Mouse (Mus musculus) kidney, postnatal 0 days (tissue): Measurements from ENCODE around the gene Mmadhc. TPM values are rescaled to one million over a fixed set of nuclear protein-coding genes. Genes with fewer than 3 reads are reported as not detected.

Experiments used
- ATAC-seq: fragments of 200-750 bp; cut with Nextera tagmentation; replicated peaks from 2 replicates; pipeline ENCODE4 v1.8.0; 2017; ENCODE audit warnings: low read depth, moderate number of reproducible peaks, moderate TSS enrichment, moderate library complexity; ENCODE audit not compliant: low FRiP score
- DNase-seq: peaks from one replicate; pipeline ENCODE4 v3.0.0-alpha.2; 2016; ENCODE audit warnings: low spot score
- H3K27ac ChIP-seq: fragments of 300-500 bp; sonication (generic); 2 replicates; pipeline ENCODE4 v1.5.1; 2014; ENCODE audit warnings: mild to moderate bottlenecking
- H3K27me3 ChIP-seq: fragments of 300-500 bp; sonication (generic); 2 replicates; pipeline ENCODE4 v1.6.1; 2014; ENCODE audit warnings: low read length, mixed read lengths; ENCODE audit not compliant: insufficient read depth
- H3K36me3 ChIP-seq: fragments of 300-500 bp; sonication (generic); 2 replicates; pipeline ENCODE4 v1.6.1; 2014; ENCODE audit warnings: low read length, mixed read lengths; ENCODE audit not compliant: insufficient read depth
- H3K4me1 ChIP-seq: fragments of 300-500 bp; sonication (generic); replicated peaks from 2 replicates; pipeline ENCODE4 v1.6.1; 2014; ENCODE audit warnings: antibody characterized with exemption, low read length, mixed read lengths; ENCODE audit not compliant: insufficient read depth
- H3K4me2 ChIP-seq: fragments of 300-500 bp; sonication (generic); 2 replicates; pipeline ENCODE4 v1.6.1; 2014; ENCODE audit warnings: mild to moderate bottlenecking, low read length, moderate library complexity, mixed read lengths
- H3K4me3 ChIP-seq: fragments of 300-500 bp; sonication (generic); replicated peaks from 2 replicates; pipeline ENCODE4 v1.5.1; 2014; ENCODE audit warnings: low read depth, low read length
- H3K9ac ChIP-seq: fragments of 300-500 bp; sonication (generic); 2 replicates; pipeline ENCODE4 v1.6.1; 2014; ENCODE audit warnings: low read depth, low read length
- H3K9me3 ChIP-seq: fragments of 300-500 bp; sonication (generic); replicated peaks from 2 replicates; pipeline ENCODE4 v1.6.1; 2016; ENCODE audit warnings: low read length, inconsistent platforms, mixed read lengths
- CTCF ChIP-seq: IDR thresholded peaks from 2 replicates; pipeline ENCODE4 v1.5.1; 2016; ENCODE audit warnings: antibody characterized with exemption, low read depth, mild to moderate bottlenecking, moderate library complexity
- WGBS: fragments of 180-500 bp; shearing (Covaris S2); extraction: QIAGEN DNeasy Blood & Tissue Kit; methylation state at CpG from one replicate; pipeline ENCODE4 v1.1.7; 2014; 5-methylcytosine and 5-hydroxymethylcytosine counted together
- polyA plus RNA-seq: library from polyadenylated mRNA; unstranded; fragments of >200 nt; fragmentation: Nextera tagmentation; extraction: Ambion mirVana; gene quantifications from 2 replicates; pipeline ENCODE4 v1.2.1, GENCODE M21; 2015

Mmadhc gene
- polyA plus RNA-seq, 1 experiment from 2014 or later: 158 TPM

GRCm38 (mm10) chr2:50293572-50293971, 3.0 kb downstream of the Mmadhc start:
- peaks cover 15% of the 10 kb centered on the region for H3K36me3 ChIP-seq
- H3K27me3 ChIP-seq: no peaks in the 10 kb centered on the region
- H3K4me2 ChIP-seq: no peak overlapping the region
- ATAC-seq (no peak), DNase-seq (no peak)
- peaks cover 9% of the 10 kb centered on the region for H3K4me1 ChIP-seq
- no peak overlapping the region for H3K27ac ChIP-seq
- no peak overlapping the region for H3K4me3 ChIP-seq
- H3K9me3 ChIP-seq: no peaks in the 10 kb centered on the region
- TF ChIP-seq CTCF: no peak
- WGBS: 78% methylated on average over 3 of the region's 3 CpGs
- no peak overlapping the region for H3K9ac ChIP-seq

DNA sequence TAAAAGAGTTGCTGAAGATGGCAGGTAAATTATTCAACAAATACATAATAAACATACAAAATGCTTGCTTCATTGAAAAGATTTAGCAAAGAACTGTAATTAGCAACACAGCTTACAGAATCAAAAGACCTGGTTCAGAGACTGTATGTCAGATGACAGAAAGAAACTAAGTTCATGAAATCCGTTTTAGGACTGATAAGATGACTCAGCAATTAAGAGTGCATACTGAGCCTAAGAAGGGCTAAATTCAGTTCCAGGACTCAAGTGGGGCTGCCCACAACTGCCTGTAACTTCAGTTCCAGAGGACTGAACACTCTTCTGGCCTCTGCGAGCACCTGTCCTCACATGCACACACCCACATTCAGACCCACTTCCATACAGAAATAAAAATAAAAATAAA, 4.7 kb downstream of the Mmadhc start:
- Histone ChIP-seq H3K27me3 (no peaks in the 10 kb centered on the region), H3K4me1 (peaks cover 9% of the 10 kb centered on the region), H3K9me3 (no peaks in the 10 kb centered on the region), H3K36me3 (peaks cover 26% of the 10 kb centered on the region), H3K9ac (no peak overlapping the region), H3K4me2 (no peak overlapping the region), H3K27ac (no peak overlapping the region), H3K4me3 (no peak overlapping the region)
- no peak for DNase-seq
- no peak for ATAC-seq
- 64% methylated on average over 2 of the region's 2 CpGs for WGBS
- TF ChIP-seq CTCF: no peak

DNA sequence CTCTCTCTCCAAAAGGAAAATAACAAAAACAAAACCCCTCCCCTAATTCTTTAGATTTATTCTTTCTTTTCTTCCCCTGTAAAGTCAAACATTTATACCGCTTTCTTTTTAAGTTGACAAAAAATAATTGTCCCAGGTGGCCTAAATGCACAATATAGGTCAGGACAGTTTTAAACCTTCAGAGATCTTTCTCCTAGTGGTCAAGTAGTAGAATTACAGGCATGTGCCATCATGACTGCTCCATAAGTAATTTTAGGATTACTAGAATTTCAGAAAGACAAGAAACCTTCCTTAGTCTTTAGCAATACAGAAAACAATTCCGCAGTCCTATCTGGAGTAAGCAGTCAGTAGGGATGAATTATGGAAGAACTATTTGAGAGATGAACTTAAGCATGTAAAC, 5.8 kb downstream of the Mmadhc start:
- no peak overlapping the region for H3K4me3 ChIP-seq
- no peak overlapping the region for H3K4me2 ChIP-seq
- 96% methylated on average over 2 of the region's 2 CpGs for WGBS
- H3K9ac ChIP-seq: no peak overlapping the region
- H3K27me3 ChIP-seq: no peaks in the 10 kb centered on the region
- H3K9me3 ChIP-seq: no peaks in the 10 kb centered on the region
- ATAC-seq (no peak), DNase-seq (peak; percentile 36)
- peaks cover 33% of the 10 kb centered on the region for H3K36me3 ChIP-seq
- H3K4me1 ChIP-seq: peaks cover 9% of the 10 kb centered on the region
- H3K27ac ChIP-seq: no peak overlapping the region
- TF ChIP-seq CTCF: peak; percentile 54; the same call in 1 of the 2 replicates

DNA sequence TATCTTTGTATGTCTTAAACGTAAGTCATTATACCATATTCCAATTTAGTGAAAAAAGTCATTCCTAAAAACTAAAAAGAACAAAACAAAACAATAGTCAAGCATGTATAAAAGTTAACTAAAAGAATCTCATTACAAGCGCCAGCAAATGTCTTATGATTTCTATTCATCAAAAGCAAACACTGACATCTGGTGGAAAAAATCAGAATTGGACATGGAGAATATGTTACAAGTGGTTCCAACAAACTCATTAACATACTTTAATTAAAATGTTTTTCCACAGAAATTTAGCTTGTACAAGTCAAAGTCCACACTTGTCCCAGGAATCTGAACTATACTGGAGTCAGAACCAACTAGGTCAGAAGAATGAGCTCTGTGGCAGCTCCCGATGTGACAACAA, 11.8 kb downstream of the Mmadhc start:
- Histone ChIP-seq H3K4me2 (no peak overlapping the region), H3K27me3 (no peaks in the 10 kb centered on the region), H3K4me1 (no peaks in the 10 kb centered on the region), H3K9ac (no peak overlapping the region), H3K4me3 (no peak overlapping the region), H3K36me3 (peaks cover 36% of the 10 kb centered on the region), H3K9me3 (no peaks in the 10 kb centered on the region), H3K27ac (no peak overlapping the region)
- ATAC-seq: no peak
- WGBS: 78% methylated on average over 3 of the region's 3 CpGs
- DNase-seq: peak; percentile 74
- peak; percentile 76 for TF ChIP-seq CTCF

DNA sequence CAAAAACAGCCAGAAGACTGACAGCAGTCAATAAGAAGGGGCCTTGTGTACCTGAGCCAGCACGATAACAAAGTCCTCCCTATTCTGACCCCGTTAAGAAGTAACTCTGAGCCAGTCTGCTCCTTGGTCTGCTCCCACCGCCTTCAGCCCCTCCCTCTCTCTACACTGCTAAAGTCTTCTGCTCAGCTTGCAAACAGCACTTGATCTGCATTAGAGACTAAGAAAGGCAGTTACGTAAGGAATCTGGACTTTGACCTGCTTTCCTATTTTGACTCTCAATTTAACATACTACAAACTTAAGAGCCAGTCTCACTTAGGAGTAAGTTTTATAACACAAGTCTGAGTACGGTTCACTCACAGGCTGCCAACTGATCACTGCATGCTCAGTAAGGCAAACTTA, 12.6 kb downstream of the Mmadhc start:
- 71% methylated on average over 5 of the region's 5 CpGs for WGBS
- Histone ChIP-seq H3K9me3 (no peaks in the 10 kb centered on the region), H3K4me1 (no peaks in the 10 kb centered on the region), H3K9ac (no peak overlapping the region), H3K4me3 (no peak overlapping the region), H3K36me3 (peaks cover 35% of the 10 kb centered on the region), H3K4me2 (no peak overlapping the region), H3K27me3 (no peaks in the 10 kb centered on the region), H3K27ac (no peak overlapping the region)
- DNase-seq: peak; percentile 38
- ATAC-seq: peak; percentile 77; the same call in 1 of the 2 replicates
- no peak for TF ChIP-seq CTCF

GRCm38 (mm10) chr2:50276715-50277114, 19.9 kb downstream of the Mmadhc start:
- 69% methylated on average over 10 of the region's 10 CpGs for WGBS
- Histone ChIP-seq H3K27me3 (no peaks in the 10 kb centered on the region), H3K9me3 (no peaks in the 10 kb centered on the region), H3K36me3 (peaks cover 13% of the 10 kb centered on the region), H3K4me1 (no peaks in the 10 kb centered on the region), H3K4me2 (no peak overlapping the region), H3K27ac (no peak overlapping the region), H3K4me3 (no peak overlapping the region), H3K9ac (no peak overlapping the region)
- no peak for TF ChIP-seq CTCF
- ATAC-seq (no peak), DNase-seq (no peak)

DNA sequence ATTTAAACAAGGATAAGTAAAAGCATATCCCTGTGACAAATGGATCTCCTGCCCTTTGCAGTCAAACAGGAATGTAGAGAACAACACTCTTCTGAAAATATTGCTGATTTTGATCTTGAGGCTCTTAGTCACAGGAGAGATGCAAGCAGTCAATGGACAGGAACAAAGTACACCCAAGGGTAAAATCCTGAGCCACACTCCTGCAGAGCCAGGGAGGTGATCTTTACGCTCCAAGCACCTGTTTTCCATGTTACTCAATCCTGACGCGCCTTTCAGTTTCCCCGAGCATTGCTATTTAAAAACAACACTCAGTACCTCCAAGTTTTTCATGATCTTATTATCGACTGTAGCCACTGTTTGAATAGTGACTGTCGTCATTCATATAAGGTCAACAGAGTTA, 23.2 kb downstream of the Mmadhc start:
- no peaks in the 10 kb centered on the region for H3K27me3 ChIP-seq
- DNase-seq (peak; percentile 54), ATAC-seq (peak; percentile 68)
- H3K4me3 ChIP-seq: no peak overlapping the region
- H3K27ac ChIP-seq: no peak overlapping the region
- no peak for TF ChIP-seq CTCF
- H3K9ac ChIP-seq: no peak overlapping the region
- H3K36me3 ChIP-seq: no peaks in the 10 kb centered on the region
- WGBS: 24% methylated on average over 6 of the region's 6 CpGs
- H3K4me1 ChIP-seq: no peaks in the 10 kb centered on the region
- no peaks in the 10 kb centered on the region for H3K9me3 ChIP-seq
- no peak overlapping the region for H3K4me2 ChIP-seq
